Mouse (Mus musculus) C3H10T1/2 (cell line): ENCODE results near the gene 1700020N01Rik. TPM values are rescaled to one million over a fixed set of nuclear protein-coding genes. Genes with fewer than 3 reads are reported as not detected.

ENCODE experiments used
- polyA plus RNA-seq, 2 experiments: library from polyadenylated mRNA; unstranded; fragments of >200 nt; fragmentation: generic; extraction: Trizol; gene quantifications; one replicate each; pipeline ENCODE4 v1.2.1; 2012; ENCODE audit warnings: missing spikeins in 2 of 2

1700020N01Rik gene
- not detected for polyA plus RNA-seq

DNA sequence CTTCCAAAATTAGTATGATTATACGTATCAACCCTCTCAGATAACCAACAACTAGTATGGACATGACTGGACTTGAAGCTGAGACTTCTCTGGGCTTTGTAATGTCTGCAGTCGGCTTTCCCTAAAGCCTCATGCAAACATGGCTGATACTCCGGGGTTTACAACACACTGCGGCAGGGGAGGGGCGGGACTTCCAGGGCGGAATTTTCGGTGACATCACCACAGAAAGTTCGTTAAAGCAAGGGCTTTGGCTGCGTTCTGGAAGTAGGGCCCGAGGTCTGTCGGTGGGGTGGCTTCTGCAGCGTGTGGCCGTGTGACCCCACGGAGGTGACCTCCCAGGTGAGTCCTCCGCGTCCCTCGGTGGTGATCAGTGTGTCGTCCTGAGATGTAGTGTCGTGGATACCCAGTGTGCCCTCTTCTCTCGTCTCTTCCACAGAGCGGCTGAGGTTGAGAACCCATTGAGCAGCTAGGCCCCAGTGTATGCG is at the start of gene 1700020N01Rik:
1700020N01Rik (plus strand) TSS at position 250 of the 485 bp plus-strand sequence.

Other genes starting within 250 kb of the 1700020N01Rik start
- under 1 TPM; 0.01 to 0.06 TPM for gene Aldh8a1, start 215.9 kb upstream of the 1700020N01Rik start, polyA plus RNA-seq